Mouse (Mus musculus) hematopoietic stem cell, adult 5-6 weeks (primary cell): Measurements from ENCODE around the gene Imp4. TPM values are rescaled to one million over a fixed set of nuclear protein-coding genes. Genes with fewer than 3 reads are reported as not detected.
"Not testable (repeated sequence)": the region's sequence is repeated elsewhere in the genome, so short reads cannot be mapped to it uniquely, and the experiment has no call there.

Experiments used
- ATAC-seq, 2 experiments: fragments of 125-278 bp in 1 of 2; replicated peaks in 1 of 2; 2 replicates each; pipeline ENCODE4 v1.8.0; 2016 to 2017; ENCODE audit warnings: inconsistent platforms in 2 of 2, mild to moderate bottlenecking in 2 of 2, moderate number of reproducible peaks in 2 of 2, low read depth in 1 of 2, moderate TSS enrichment in 1 of 2; ENCODE audit not compliant: low FRiP score in 2 of 2, poor library complexity in 2 of 2, severe bottlenecking in 2 of 2, insufficient read depth in 1 of 2, low TSS enrichment in 1 of 2
- total RNA-seq: library from RNA; stranded (forward); fragments of 172-1452, 232-1000 nt; gene quantifications from 2 replicates; pipeline ENCODE4 v1.2.3, GENCODE M21; 2017

Gene Imp4
- total RNA-seq: 23.6 and 36.7 TPM in 2 replicates

DNA sequence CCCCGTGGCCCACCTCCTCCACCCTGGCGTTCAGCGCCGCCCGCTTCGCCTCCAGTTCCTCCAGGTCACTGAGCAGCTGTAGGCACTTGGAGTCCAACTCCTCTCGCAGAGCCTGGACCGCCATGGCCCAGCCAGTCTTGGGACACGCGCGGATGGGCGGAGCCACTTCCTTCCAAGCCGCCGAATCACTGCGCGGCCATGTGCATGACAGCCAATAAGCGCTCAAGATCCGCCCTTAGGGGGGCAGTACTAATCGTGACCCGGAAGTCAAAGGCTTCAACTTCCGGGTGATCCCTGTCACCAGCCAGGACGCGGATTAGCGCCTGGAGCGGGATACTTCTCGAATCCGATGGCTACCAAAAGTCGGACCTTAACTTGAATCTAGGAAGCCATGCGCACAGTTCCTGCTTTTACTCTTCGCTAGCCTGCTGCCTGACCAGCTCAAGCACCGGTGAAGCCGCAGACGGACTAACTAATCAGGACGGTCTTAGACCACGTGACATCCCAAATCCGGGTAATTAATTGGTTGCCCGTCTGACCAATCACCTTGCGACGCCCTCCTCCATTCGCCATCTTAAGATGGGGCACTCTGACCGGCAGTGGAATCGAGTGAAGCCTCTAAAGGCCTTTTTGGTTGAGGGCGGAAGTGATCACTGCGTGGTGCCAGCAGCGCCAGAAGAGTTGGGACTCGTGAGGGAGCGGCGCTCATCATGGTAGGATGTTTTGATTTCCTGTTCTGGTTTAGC, at the start of gene Imp4, which contains the start of gene Ccdc115:
Gene Imp4, plus strand, starts transcription at position 637 of the 746 bp plus-strand sequence.
Gene Ccdc115, minus strand, starts transcription at position 458 of the 746 bp plus-strand sequence.
- ATAC-seq: peak; percentile 92 to 93

- ATAC-seq: no peak
Observed at GRCm38 (mm10) chr1:34396321-34396720, 43.3 kb upstream of the Imp4 start.

- ATAC-seq: no peak
Observed at GRCm38 (mm10) chr1:34399182-34399953, 40.3 kb upstream of the Imp4 start.

GRCm38 (mm10) chr1:34428466-34428865, 11.2 kb upstream of the Imp4 start:
- ATAC-seq: no peak

DNA sequence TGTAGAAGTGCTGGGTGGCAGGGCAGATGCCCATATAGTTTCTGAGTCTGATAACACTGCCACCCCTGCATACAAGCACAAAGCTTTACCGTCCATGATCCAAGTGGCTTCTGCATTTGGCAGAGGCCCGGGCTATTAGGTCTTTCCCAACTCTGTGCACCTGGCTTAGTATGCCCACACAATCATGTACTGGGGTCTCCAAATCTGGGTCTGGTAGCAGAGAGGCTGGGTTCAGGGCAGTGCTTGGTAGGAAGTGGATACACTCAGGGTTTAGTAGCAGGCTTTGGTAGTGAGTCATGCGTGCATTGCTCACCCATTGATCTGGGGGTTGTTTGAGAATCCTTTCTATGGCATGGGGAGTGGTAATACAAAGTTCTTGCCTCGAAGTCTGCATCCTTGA, 10.4 kb upstream of the Imp4 start:
- no peak for ATAC-seq

DNA sequence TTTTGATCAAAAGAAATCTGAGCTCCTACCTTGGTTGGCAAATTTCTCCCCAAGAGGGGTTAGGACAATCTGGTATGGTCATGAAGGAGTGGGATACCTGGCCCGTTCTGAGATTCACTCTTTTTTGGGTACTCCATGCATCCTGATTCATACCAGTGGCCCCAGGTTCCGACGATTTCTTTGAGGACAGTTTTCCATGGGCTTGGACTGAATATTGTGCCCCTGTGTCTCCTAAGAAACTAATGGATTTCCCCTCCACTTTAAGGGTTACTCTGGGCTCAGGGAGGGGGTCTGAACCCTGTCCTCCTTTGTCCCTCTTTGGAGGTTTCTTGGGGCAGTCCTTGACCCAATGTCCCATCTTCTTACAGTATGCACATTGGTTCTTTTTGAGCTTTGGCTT, 8.7 kb upstream of the Imp4 start:
- no peak for ATAC-seq

GRCm38 (mm10) chr1:34431431-34431830, 8.2 kb upstream of the Imp4 start:
- ATAC-seq: no peak

- no peak for ATAC-seq
Observed at GRCm38 (mm10) chr1:34432411-34432775, 7.3 kb upstream of the Imp4 start.

DNA sequence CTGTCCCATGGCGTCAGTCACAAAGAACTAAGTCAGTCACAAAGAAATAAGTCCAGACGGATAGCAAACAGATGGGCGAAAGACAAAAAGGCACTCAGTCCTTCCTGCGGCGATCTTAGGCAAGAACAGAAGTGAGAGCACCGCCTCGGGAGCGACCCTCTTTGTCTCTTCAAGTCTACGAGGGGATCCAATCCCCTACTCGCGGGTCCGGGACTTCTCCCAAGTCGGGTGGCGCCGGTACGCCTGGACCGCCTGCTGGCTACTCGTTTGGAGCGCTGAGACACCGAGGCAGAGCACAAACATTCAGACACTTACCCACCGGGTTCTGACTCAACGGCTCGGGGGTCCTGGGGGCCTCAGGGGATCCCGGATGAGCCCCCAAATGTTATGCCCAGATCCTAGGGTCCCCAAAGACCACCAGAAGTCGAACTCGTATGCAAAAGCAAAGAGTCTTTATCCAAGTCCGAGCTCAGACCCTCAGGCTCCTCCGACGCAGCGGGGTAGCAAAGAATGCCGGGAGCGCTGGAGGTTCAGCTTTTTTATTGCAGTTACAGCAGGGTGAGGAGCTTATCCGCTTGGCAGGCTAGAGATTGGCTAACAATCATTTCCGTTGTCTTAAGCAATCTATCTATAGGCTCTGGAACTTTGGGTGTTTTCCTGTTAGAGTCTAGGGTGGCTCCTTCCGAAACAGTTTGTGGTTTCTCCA, 6.7 kb upstream of the Imp4 start:
- peak; percentile 35 to 48; a peak in 2 of 4 replicates for ATAC-seq

GRCm38 (mm10) chr1:34433891-34434521, 5.6 kb upstream of the Imp4 start:
- peak; percentile 3 to 26; a peak in 1 of 4 replicates for ATAC-seq

- peak; percentile 34 to 35 for ATAC-seq
Observed at GRCm38 (mm10) chr1:34434660-34435160, 4.9 kb upstream of the Imp4 start.

DNA sequence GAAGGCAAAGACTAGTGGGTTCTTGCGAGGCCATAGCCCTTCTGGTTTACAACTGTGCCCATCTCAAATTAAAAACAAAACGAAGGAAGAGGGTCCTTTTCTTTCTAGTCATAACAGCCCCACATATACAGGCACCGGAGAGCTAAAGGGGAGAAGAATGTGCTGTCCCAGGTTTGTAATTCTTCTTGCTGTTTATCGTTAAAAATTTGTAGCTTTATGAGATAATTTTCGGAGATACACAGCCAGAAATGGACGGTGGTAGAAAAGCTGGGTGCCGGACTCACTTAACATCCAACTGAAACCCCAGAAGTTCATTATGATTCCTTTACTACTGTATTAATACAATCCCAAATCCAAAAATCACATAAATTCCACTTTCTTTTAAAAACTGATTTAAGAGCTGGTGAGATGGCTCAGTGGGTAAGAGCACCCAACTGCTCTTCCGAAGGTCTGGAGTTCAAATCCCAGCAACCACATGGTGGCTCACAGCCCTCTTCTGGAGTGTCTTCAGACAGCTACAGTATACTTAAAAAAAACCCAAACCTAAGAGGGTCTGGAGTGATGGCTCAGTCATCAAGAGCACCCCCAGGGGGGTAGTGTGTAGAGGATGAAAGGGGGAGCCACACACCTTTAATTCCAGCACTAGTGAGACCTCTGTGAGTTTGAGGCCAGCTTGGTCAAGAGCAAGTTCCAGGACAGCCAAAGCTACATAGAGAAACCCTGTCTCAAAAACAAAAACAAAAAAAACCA, 4.1 kb upstream of the Imp4 start:
- ATAC-seq: no peak

- ATAC-seq: no peak
Observed at GRCm38 (mm10) chr1:34436374-34436773, 3.3 kb upstream of the Imp4 start.

DNA sequence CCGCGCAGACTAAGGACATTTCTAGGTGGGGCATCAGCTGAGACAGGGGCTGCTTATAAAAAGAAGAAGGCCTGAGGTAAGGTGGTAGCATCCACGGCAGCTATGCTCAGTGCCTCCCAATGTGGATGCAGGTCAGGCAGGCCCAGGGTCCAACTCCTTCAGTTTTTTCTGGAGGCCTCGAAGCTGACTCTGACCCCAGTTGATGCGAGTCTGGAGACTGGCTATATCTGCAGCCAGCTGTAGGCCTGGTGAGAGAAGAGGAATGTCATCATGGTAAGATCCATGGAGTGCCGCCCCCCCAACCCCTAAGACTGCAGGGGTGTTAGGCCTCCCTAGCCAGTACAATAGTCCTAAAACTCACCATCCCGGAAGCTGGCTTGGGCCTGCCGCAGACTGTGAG, 2.3 kb upstream of the Imp4 start:
- not testable (repeated sequence) for ATAC-seq

DNA sequence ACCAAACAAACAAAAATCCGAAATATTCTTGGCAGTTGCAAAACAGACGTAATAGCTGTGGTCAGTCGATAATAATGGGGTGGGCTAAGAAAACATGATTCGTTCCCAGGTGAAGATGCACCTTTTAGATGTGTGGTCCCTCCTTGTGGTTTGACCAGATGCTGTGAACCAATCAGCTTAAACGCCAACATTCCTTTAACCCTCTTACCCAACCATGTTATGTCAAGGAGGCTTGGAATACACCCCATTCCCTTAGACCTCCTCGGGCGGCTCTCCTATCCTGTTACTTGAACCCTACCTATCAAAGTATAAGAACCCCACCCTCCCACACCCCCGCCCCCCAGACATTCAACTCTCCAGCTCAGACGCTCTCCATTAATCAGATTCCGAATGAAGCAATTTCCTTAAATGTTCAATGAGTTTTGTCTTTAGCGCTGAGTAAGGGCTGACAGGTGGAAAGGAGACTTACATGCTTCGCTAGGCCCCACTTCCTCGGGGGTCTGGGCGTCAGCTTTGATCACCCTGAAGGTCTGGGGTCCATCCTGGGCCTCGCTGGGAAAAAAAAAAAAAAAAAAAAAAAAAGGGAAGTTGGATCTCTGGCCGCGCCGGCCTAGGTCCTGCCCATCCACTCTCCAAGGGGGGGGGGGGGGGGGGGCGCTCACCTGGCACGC, 1.1 kb upstream of the Imp4 start:
- no peak for ATAC-seq

DNA sequence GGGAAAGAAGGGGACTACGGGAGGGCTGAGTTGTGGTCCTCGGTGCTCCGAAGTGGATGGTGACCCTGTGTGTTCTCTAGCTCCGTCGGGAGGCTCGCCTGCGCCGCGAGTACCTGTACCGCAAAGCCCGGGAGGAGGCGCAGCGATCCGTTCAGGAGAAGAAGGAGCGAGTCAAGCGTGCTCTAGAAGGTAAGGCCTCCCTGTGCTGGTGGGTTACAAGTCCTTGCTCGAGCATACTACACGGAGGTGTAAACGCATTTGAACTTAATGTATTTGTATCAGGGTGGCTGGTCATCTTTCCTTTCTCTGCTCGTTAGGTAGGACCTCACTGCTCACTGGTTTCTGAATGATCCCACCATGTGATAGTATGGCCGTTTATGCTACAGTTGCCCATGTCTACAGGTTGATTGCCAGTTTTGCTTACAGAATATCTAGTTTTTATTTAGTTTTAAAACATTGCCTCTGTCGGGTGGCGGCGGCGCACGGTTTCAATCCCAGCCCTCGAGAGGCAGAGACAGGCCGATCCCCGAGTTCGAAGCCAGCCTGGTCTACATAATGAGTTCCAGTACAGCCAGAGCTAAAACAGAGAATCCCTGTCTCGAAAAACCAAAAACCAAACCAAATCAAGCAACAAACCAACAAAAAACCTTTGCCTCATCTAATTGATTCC, 445 bp downstream of the Imp4 start:
- ATAC-seq: peak; percentile 28 to 37
